ENCODE assay signal across 21 mouse cellular contexts in the genomic region with DNA sequence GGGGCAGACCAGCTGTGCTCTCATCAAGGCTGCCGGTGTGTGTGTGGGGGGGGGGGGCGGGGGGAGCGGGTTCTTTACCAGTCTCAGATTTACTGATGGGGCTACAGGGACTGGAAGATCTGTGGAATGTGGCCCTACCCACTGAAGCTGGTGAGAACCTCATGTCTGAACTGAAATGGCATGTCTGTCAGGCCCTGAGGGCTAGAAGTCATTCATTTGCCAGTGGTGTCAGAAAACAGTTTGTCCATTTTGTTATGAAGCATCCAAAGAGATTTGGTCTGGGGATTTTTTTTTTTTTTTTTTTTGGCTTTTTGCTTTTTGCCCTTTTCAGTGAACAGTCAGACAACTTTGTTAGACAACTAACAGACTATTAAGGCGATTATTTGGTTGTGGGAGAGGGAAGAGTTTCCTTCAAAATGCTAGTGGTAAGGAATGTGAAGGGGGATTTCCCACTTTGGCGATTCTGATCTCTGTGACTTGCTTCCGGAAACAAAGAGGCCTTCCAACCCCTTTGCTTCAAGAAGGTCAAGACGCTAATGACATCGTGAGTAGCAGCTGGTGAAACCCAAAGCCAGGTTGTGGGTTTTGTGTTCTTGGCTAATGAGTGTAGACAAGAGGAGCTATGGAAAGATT. TPM values are rescaled to one million over a fixed set of nuclear protein-coding genes. Genes with fewer than 3 reads are reported as not detected.
DNase-seq lines count a peak whose midpoint lies in the region; ATAC-seq lines count a peak whose summit lies in the region.
"Had no signal": no experiment of that assay in that cellular context is flagged by ENCODE, and none has a peak within 500 bp of the region (broad histone marks: within the 10 kb centered on the region; RNA-seq: fewer than 3 reads in every experiment).

No protein-coding gene starts in this region.

- intact Hi-C loops in heart, postnatal 25 days (cut with DNase I) = no loop called here

- no peak overlapping the region for H3K9ac ChIP-seq in forebrain, embryonic 12.5 days
- H3K9ac ChIP-seq: kidney, embryonic 15.5 days; liver, embryonic 12.5 days; lung, embryonic 14.5 days had no signal

- H3K4me3 ChIP-seq in heart, embryonic 10.5 days = no peak overlapping the region
- no peak overlapping the region for H3K4me3 ChIP-seq in forebrain, embryonic 12.5 days (replicated peaks)
- H3K4me3 ChIP-seq: kidney, embryonic 15.5 days; liver, embryonic 12.5 days; midbrain, embryonic 10.5 days had no signal

- H3K4me1 ChIP-seq in heart, embryonic 10.5 days = peaks cover 8% of the 10 kb centered on the region; the same call in 1 of the 2 replicates
- H3K4me1 ChIP-seq in forebrain, embryonic 12.5 days = peaks cover 3% of the 10 kb centered on the region; the same call in 1 of the 2 replicates

- WGBS in heart, embryonic 10.5 days = 63% methylated on average over 8 of the region's 8 CpGs
- 78% methylated on average over 7 of the region's 8 CpGs for WGBS in forebrain, embryonic 12.5 days

- 0 out of 2 replicates have a peak, but pooled peaks have one; percentile 12 for ATAC-seq in granulocyte monocyte progenitor cell, adult 5-6 weeks (replicated peaks; ENCODE audit: poor library complexity, severe bottlenecking)
- ATAC-seq in forebrain, embryonic 12.5 days (ENCODE audit: low FRiP score) = no peak
- ATAC-seq: hindbrain, embryonic 16.5 days; liver, embryonic 12.5 days had no signal

- no peaks in the 10 kb centered on the region for H3K27me3 ChIP-seq in heart, embryonic 10.5 days (ENCODE audit: insufficient read depth, poor library complexity, severe bottlenecking)
- no peaks in the 10 kb centered on the region for H3K27me3 ChIP-seq in forebrain, embryonic 12.5 days
- H3K27me3 ChIP-seq: kidney, embryonic 15.5 days had no signal

- H3K27ac ChIP-seq in heart, embryonic 10.5 days = 0 out of 2 replicates have a peak overlapping the region, but pooled peaks have one; percentile 30
- no peak overlapping the region for H3K27ac ChIP-seq in forebrain, embryonic 12.5 days
- H3K27ac ChIP-seq: kidney, embryonic 15.5 days; liver, embryonic 12.5 days; midbrain, embryonic 10.5 days had no signal

- no peaks in the 10 kb centered on the region for H3K9me3 ChIP-seq in heart, embryonic 10.5 days
- H3K9me3 ChIP-seq in forebrain, embryonic 12.5 days = no peaks in the 10 kb centered on the region
- H3K9me3 ChIP-seq: kidney, embryonic 15.5 days; liver, embryonic 12.5 days; midbrain, embryonic 10.5 days had no signal

- no peak overlapping the region for H3K4me2 ChIP-seq in forebrain, embryonic 12.5 days
- H3K4me2 ChIP-seq: kidney, embryonic 15.5 days; liver, embryonic 12.5 days; lung, embryonic 14.5 days had no signal

- H3K36me3 ChIP-seq in heart, embryonic 10.5 days = no peaks in the 10 kb centered on the region
- no peaks in the 10 kb centered on the region for H3K36me3 ChIP-seq in forebrain, embryonic 12.5 days (replicated peaks)
- H3K36me3 ChIP-seq: kidney, embryonic 15.5 days; liver, embryonic 12.5 days; midbrain, embryonic 10.5 days had no signal

- peak; percentile 67 for DNase-seq in heart, embryonic 10.5 days (ENCODE audit: low spot score)
- DNase-seq in heart, postnatal 25 days (ENCODE audit: low spot score) = no peak
- DNase-seq in 3T3-L1 (ENCODE audit: low read depth, low spot score) = peak; percentile 90
- DNase-seq in NIH3T3 (ENCODE audit: low read depth) = peak; percentile 57
- no peak for DNase-seq in cerebellum, postnatal 14 days
- no peak for DNase-seq in frontal cortex, postnatal 25 days (ENCODE audit: low spot score in 2 of 2)
- DNase-seq: adrenal gland, postnatal 14 days; cerebellum, adult 8-10 months; embryo, embryonic 11 days; gastrocnemius, postnatal 10 days; heart, postnatal 10 days; lung, embryonic 14.5 days; lung, postnatal 4 days; thymus, adult 2 months had no signal

RNA-seq across cellular contexts. Expression of gene Plac8, which starts 49.9 kb away (rescaled TPM):
- polyA plus RNA-seq in heart, embryonic 10.5 days (2016; fragmentation: Nextera tagmentation; extraction: Ambion mirVana) = 8.5 and 15.2 TPM in 2 replicates
- total RNA-seq in heart, postnatal 25 days (2021) = 1 to 10 TPM in 1 of 2 experiments, under 1 TPM in 1; 0.36 to 1.4 TPM
- total RNA-seq in granulocyte monocyte progenitor cell, adult 5-6 weeks (2014; fragmentation: Nextera tagmentation) = 5,016 and 5,973 TPM in 2 replicates
- 4,049 and 4,633 TPM in 2 replicates for total RNA-seq in granulocyte monocyte progenitor cell, adult 5-6 weeks (2017)
- polyA plus RNA-seq in forebrain, embryonic 12.5 days (2016; fragmentation: Nextera tagmentation; extraction: Ambion mirVana) = 0.56 and 0.63 TPM in 2 replicates
- total RNA-seq: layer of hippocampus, adult 8-10 months had no signal

RNA-seq across cellular contexts. Expression of gene Coq2, which starts 52.9 kb away (rescaled TPM):
- polyA plus RNA-seq in heart, embryonic 10.5 days (2016; fragmentation: Nextera tagmentation; extraction: Ambion mirVana) = 64.2 and 67.1 TPM in 2 replicates
- 10 to 100 TPM; 87.9 to 88.9 TPM for total RNA-seq in heart, postnatal 25 days (2021)
- total RNA-seq in granulocyte monocyte progenitor cell, adult 5-6 weeks (2014; fragmentation: Nextera tagmentation) = 59.5 and 65.8 TPM in 2 replicates
- 41.8 and 47.5 TPM in 2 replicates for total RNA-seq in granulocyte monocyte progenitor cell, adult 5-6 weeks (2017)
- 42.3 and 47.3 TPM in 2 replicates for polyA plus RNA-seq in forebrain, embryonic 12.5 days (2016; fragmentation: Nextera tagmentation; extraction: Ambion mirVana)

Comparison
In these comparisons a context has a peak if more than half of its experiments do, and no peak if none do; other contexts are left out.
1. DNase-seq: peak in heart, embryonic 10.5 days (single experiment), 3T3-L1 (single experiment) and NIH3T3 (single experiment); none in heart, postnatal 25 days (single experiment), cerebellum, postnatal 14 days (0 of 2) and frontal cortex, postnatal 25 days (0 of 2).
2. RNA of gene Plac8, which starts 49.9 kb away (total RNA-seq): 4,049 to 5,973 TPM in granulocyte monocyte progenitor cell, adult 5-6 weeks; 0.36 to 1.4 TPM in heart, postnatal 25 days; every median in the first group is over 1,000 times any median in the second.